Mouse (Mus musculus) hindbrain, embryonic 14.5 days (tissue): ENCODE measurements at regions not wholly inside any gene's neighbourhood (a gene's known extent, or its start where the extent isn't known, plus 50 kb on each side); places are given as distances from the start of the nearest gene placed in this dataset.
"Not testable (repeated sequence)": the region's sequence is repeated elsewhere in the genome, so short reads cannot be mapped to it uniquely, and the experiment has no call there.

Source experiments
- ATAC-seq: fragments of 200-750 bp; cut with Nextera tagmentation; 2 replicates; pipeline ENCODE4 v1.8.0; 2017; ENCODE audit warnings: moderate number of reproducible peaks, mild to moderate bottlenecking, moderate TSS enrichment, moderate library complexity; ENCODE audit not compliant: low FRiP score
- DNase-seq: peaks from one replicate; pipeline ENCODE4 v3.0.0-alpha.2; 2015; ENCODE audit warnings: low spot score
- H3K27ac ChIP-seq: fragments of 300-500 bp; sonication (generic); 2 replicates; pipeline ENCODE4 v1.5.1; 2014; ENCODE audit warnings: mild to moderate bottlenecking, moderate library complexity
- H3K27me3 ChIP-seq: fragments of 300-500 bp; sonication (generic); 2 replicates; pipeline ENCODE4 v1.6.1; 2014; ENCODE audit warnings: mild to moderate bottlenecking, low read length, mixed read lengths; ENCODE audit not compliant: control insufficient read depth, insufficient read depth
- H3K36me3 ChIP-seq: fragments of 300-500 bp; sonication (generic); replicated peaks from 2 replicates; pipeline ENCODE4 v1.6.1; 2014; ENCODE audit not compliant: control insufficient read depth, insufficient read depth
- H3K4me1 ChIP-seq: fragments of 300-500 bp; sonication (generic); replicated peaks from 2 replicates; pipeline ENCODE4 v1.6.1; 2014; ENCODE audit warnings: antibody characterized with exemption, low read length, mixed read lengths; ENCODE audit not compliant: control insufficient read depth, insufficient read depth
- H3K4me2 ChIP-seq: fragments of 300-500 bp; sonication (generic); replicated peaks from 2 replicates; pipeline ENCODE4 v1.6.1; 2014; ENCODE audit warnings: mild to moderate bottlenecking, moderate library complexity
- H3K4me3 ChIP-seq: fragments of 300-500 bp; sonication (generic); replicated peaks from 2 replicates; pipeline ENCODE4 v1.5.1; 2014; ENCODE audit warnings: mild to moderate bottlenecking, low read length
- H3K9ac ChIP-seq: fragments of 300-500 bp; sonication (generic); 2 replicates; pipeline ENCODE4 v1.6.1; 2014
- H3K9me3 ChIP-seq: fragments of 300-500 bp; sonication (generic); 2 replicates; pipeline ENCODE4 v1.6.1; 2016; ENCODE audit warnings: low read length; ENCODE audit not compliant: control insufficient read depth
- WGBS: fragments of 180-500 bp; shearing (Covaris S2); extraction: QIAGEN DNeasy Blood & Tissue Kit; methylation state at CpG from one replicate; pipeline ENCODE4 v1.1.7; 2014; 5-methylcytosine and 5-hydroxymethylcytosine counted together

DNA sequence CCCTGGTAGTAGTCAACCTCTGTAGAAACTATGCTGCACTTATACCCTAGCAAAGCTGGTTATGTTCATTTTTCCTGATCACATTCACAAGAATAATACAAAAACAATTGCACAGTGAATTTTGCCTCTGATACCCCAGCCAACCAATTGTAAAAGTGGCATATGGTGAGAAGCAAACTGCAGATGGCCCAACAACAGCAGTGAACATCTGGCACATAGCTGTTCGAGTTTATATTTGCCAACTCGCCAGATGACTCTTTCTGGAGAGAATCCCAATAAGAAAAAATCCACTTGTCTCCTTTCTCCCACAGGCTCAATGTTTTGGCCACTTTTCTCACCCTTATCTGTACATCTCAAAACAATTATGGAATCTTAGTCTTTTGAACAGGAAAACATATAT is 196.5 kb upstream of the Grik2 start:
- Histone ChIP-seq H3K4me2 (no peak overlapping the region), H3K9me3 (no peaks in the 10 kb centered on the region), H3K36me3 (no peaks in the 10 kb centered on the region), H3K4me3 (no peak overlapping the region), H3K9ac (no peak overlapping the region), H3K4me1 (no peaks in the 10 kb centered on the region), H3K27ac (no peak overlapping the region), H3K27me3 (no peaks in the 10 kb centered on the region)
- DNase-seq (peak; percentile 52), ATAC-seq (no peak)
- 61% methylated on average over 2 of the region's 2 CpGs for WGBS

DNA sequence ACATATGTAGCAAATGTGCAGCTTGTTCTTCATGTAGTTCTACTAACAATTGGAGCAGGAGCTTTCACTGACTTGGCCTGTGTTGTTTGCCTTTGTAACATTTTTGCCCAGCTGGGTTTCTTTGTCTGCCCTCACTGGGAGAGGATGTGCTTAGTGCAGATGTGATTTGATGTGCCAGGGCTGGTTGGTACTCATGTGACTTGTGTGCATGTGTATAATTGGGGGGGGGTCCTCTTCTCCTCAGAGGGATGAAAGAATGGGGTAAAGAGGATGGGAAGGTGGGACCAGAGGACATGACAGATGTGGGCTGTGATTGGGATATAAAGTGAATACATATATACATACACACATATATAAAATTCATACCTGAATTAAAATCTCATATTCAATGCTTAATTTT is 163.9 kb upstream of the Grik2 start:
- no peak overlapping the region for H3K27ac ChIP-seq
- peak; percentile 60; the same call in 1 of the 2 replicates for ATAC-seq

DNA sequence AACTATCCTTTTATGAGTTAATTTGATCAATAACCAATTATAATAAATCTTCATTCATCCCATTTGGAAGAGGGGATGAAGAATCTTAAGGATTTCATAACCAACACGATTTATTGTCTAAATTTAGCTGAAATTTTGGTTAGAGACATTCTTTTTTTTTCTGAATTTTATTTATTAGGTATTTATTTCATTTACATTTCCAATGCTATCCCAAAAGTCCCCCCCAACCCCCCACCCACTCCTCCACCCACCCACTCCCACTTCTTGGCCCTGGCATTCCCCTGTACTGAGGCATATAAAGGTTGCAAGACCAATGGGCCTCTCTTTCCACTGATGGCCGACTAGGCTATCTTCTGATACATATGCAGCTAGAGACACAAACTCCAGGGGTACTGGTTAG is 148.7 kb upstream of the Grik2 start:
- H3K9ac ChIP-seq, H3K4me3 ChIP-seq, DNase-seq, H3K27me3 ChIP-seq, H3K36me3 ChIP-seq, H3K4me2 ChIP-seq, H3K27ac ChIP-seq, H3K4me1 ChIP-seq, ATAC-seq, H3K9me3 ChIP-seq: not testable (repeated sequence)
- WGBS: 85% methylated on average over 2 of the region's 2 CpGs

More for the DNA sequence above, 163.9 kb upstream of the Grik2 start:
- H3K27me3 ChIP-seq: no peaks in the 10 kb centered on the region
- no peaks in the 10 kb centered on the region for H3K36me3 ChIP-seq
- H3K9ac ChIP-seq: no peak overlapping the region
- no peak overlapping the region for H3K4me3 ChIP-seq
- no peak overlapping the region for H3K4me2 ChIP-seq
- H3K4me1 ChIP-seq: no peaks in the 10 kb centered on the region
- no peak for DNase-seq
- no peaks in the 10 kb centered on the region for H3K9me3 ChIP-seq

DNA sequence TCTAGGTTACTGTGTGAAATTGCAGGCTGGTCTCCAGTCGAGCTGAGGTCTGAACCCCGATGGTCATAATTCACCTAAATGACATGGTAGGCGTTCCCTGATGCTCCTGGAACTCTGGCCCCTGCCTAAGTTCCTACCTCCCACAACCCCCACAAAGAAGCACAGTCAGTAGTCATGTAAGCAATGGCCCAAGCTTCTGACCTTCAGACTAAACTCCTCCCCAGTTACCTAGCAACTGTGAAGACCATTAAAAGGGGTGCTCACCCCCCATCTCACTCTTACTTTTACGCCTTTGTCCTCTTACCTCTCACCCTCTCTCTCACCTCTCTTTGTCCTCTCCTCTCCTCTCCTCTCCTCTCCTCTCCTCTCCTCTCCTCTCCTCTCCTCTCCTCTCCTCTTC is 120.6 kb upstream of the Grik2 start:
- H3K27me3 ChIP-seq, H3K27ac ChIP-seq, H3K36me3 ChIP-seq, H3K4me3 ChIP-seq, DNase-seq, H3K9me3 ChIP-seq, H3K9ac ChIP-seq, H3K4me1 ChIP-seq, ATAC-seq, H3K4me2 ChIP-seq: not testable (repeated sequence)
- WGBS: 87% methylated on average over 4 of the region's 4 CpGs

DNA sequence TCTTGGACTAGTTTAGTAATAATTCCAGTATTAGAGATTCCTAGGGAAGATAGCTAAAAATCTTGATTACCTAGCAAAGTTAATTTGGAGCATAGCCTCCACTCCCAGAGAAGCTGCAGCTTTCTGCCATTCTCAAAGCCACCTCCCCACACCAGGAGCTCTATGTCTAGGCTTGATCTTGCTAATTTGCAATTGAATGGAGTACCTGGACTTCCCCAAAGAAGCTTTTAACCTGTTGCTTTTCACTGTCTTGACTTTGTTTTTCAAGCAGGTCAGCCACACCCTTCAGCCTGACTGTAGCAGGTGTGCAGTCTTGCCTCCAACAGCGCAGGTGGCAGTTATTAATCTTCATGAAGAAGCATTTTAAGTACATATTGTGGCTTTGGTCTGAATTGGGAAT is 119.6 kb upstream of the Grik2 start:
- H3K4me3 ChIP-seq, H3K27me3 ChIP-seq, DNase-seq, H3K36me3 ChIP-seq, H3K4me2 ChIP-seq, ATAC-seq, H3K9ac ChIP-seq, H3K4me1 ChIP-seq, H3K9me3 ChIP-seq, H3K27ac ChIP-seq: not testable (repeated sequence)
- WGBS: 72% methylated on average over 1 of the region's 1 CpGs

DNA sequence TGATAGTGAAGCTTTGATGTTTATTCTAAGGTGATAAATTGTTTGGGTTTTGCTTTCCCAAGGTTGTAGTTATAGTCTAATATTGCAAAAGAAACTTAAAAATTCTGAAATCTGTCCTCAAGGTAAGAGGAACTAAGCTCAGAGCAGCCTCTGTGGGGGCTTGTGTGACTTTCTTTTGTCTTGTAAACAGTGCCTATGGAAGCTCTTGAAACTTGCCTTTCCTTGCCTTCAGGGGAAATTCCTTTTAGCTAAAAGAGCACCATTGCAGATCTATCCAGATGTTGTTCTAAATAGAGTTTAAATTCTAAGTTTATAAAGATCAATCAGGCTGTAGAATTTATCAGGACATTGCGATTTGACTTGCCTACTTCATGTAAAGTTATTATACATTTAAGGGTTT is 116.1 kb upstream of the Grik2 start:
- H3K4me3 ChIP-seq, ATAC-seq, H3K4me1 ChIP-seq, H3K36me3 ChIP-seq, DNase-seq, H3K27ac ChIP-seq, H3K9ac ChIP-seq, H3K4me2 ChIP-seq, H3K9me3 ChIP-seq, H3K27me3 ChIP-seq: not testable (repeated sequence)
- WGBS: 88% methylated on average over 1 of the region's 1 CpGs

DNA sequence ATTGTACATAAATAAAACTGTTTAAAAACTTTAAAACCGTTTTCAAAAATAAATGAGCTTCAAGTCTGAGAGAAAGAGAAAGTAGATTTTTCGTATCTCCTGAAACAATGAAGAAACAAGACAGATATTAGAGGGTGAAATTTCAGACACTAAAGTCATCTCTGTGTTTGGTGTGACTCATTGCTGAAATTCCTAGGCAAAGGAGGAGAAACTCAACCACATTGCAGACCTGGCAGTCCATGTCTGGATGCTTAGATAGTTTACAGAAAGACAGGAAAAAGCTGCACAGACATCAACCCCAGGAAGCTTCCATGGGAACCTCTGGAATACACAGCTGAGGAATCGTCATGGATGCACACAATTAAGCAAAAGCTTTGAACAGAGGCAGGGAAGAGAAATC is 106.9 kb upstream of the Grik2 start:
- no peak for ATAC-seq
- no peaks in the 10 kb centered on the region for H3K9me3 ChIP-seq
- H3K27ac ChIP-seq: no peak overlapping the region

DNA sequence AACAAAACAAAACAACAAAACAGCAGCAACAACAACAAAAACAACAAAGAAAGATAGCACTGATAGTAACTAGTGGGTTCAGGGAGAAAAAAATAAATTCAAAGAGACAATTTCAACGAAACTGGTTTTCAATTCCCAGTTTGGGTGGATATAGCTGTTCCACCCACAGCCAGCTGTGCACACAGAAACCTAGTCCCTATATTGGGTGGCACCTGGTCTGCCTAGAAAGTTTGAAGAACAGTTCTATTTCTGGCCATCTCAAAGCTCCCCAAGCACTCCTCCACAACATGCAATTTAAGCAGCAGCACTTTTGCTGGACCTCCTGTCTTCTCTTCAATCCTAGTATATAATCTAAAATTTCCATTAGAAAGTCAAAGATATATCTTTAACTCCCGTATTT is 95.5 kb upstream of the Grik2 start:
- Histone ChIP-seq H3K4me2 (no peak overlapping the region), H3K27me3 (no peaks in the 10 kb centered on the region), H3K36me3 (no peaks in the 10 kb centered on the region), H3K9me3 (no peaks in the 10 kb centered on the region), H3K27ac (no peak overlapping the region), H3K4me3 (no peak overlapping the region), H3K9ac (no peak overlapping the region), H3K4me1 (no peaks in the 10 kb centered on the region)
- ATAC-seq (no peak), DNase-seq (no peak)
- 79% methylated on average over 2 of the region's 2 CpGs for WGBS

More for the DNA sequence above, 106.9 kb upstream of the Grik2 start:
- WGBS: 82% methylated on average over 3 of the region's 3 CpGs
- no peak overlapping the region for H3K4me2 ChIP-seq
- H3K27me3 ChIP-seq: no peaks in the 10 kb centered on the region
- H3K4me3 ChIP-seq: no peak overlapping the region
- H3K9ac ChIP-seq: no peak overlapping the region
- H3K4me1 ChIP-seq: no peaks in the 10 kb centered on the region
- no peak for DNase-seq
- no peaks in the 10 kb centered on the region for H3K36me3 ChIP-seq

DNA sequence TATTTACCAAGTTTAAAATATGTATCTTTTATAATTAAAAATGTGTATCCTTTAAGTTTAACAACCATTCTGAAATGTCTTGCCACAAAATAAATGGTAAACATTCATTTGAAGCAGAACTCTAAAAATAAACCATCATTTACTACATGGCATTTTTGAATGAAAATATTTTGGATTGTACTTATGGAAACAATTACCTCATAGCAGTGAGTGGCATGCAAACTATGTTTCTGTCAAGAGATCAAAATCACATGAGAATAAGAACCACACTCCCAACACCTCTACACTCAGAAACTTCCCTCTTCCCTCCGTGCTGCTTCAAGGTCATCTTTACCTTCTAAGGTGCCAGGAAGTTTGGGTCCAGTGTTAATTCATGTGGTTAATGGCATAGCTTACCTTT is 94.9 kb upstream of the Grik2 start:
- no peaks in the 10 kb centered on the region for H3K4me1 ChIP-seq
- no peak overlapping the region for H3K27ac ChIP-seq
- H3K27me3 ChIP-seq: no peaks in the 10 kb centered on the region
- H3K36me3 ChIP-seq: no peaks in the 10 kb centered on the region
- ATAC-seq: no peak
- H3K4me3 ChIP-seq: no peak overlapping the region
- H3K9me3 ChIP-seq: no peaks in the 10 kb centered on the region
- no peak for DNase-seq
- no peak overlapping the region for H3K9ac ChIP-seq
- H3K4me2 ChIP-seq: no peak overlapping the region
- WGBS: 91% methylated on average over 1 of the region's 1 CpGs

DNA sequence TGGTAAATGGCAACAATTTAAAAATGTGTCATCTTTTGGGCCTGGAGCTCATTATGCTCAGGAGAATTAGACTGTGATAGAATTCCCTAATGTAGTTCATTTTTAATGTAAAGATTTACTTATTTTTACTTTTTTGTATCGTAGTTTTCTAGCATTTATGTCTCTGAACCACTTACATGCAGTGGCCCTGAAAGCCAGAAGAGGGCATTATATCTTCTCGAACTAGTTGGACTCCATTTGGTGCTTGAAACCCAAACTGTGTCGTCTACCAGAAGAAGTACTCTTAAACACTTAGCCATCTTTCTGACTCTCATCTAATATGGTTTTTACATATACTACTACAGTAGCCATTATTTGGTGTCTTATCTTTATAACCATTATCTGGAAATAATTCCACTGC is 75.2 kb upstream of the Grik2 start:
- no peaks in the 10 kb centered on the region for H3K9me3 ChIP-seq
- no peak overlapping the region for H3K4me2 ChIP-seq
- no peak overlapping the region for H3K4me3 ChIP-seq
- H3K27ac ChIP-seq: no peak overlapping the region
- DNase-seq (no peak), ATAC-seq (no peak)
- H3K27me3 ChIP-seq: no peaks in the 10 kb centered on the region
- H3K9ac ChIP-seq: no peak overlapping the region
- WGBS: 81% methylated on average over 3 of the region's 3 CpGs
- H3K36me3 ChIP-seq: no peaks in the 10 kb centered on the region
- H3K4me1 ChIP-seq: no peaks in the 10 kb centered on the region
